Mouse (Mus musculus) midbrain, embryonic 14.5 days (tissue): ENCODE measurements around the gene Clptm1l. TPM values are rescaled to one million over a fixed set of nuclear protein-coding genes. Genes with fewer than 3 reads are reported as not detected.
A peak's percentile ranks its signal among the peaks of the same experiment; 100 is the strongest.

Experiments
- ATAC-seq: fragments of 200-750 bp; cut with Nextera tagmentation; 2 replicates; pipeline ENCODE4 v1.8.0; 2017; ENCODE audit warnings: moderate number of reproducible peaks, moderate library complexity; ENCODE audit not compliant: low FRiP score, low TSS enrichment
- DNase-seq: peaks from one replicate; pipeline ENCODE4 v3.0.0-alpha.2; 2015
- H3K27ac ChIP-seq: fragments of 300-500 bp; sonication (generic); replicated peaks from 2 replicates; pipeline ENCODE4 v1.5.1; 2014; ENCODE audit warnings: mild to moderate bottlenecking, low read depth, low read length, moderate library complexity
- H3K27me3 ChIP-seq: fragments of 300-500 bp; sonication (generic); 2 replicates; pipeline ENCODE4 v1.6.1; 2014; ENCODE audit warnings: low read length, control low read depth, mixed read lengths; ENCODE audit not compliant: control insufficient read depth, insufficient read depth
- H3K36me3 ChIP-seq: fragments of 300-500 bp; sonication (generic); 2 replicates; pipeline ENCODE4 v1.6.1; 2014; ENCODE audit warnings: low read length, control low read depth; ENCODE audit not compliant: control insufficient read depth, insufficient read depth
- H3K4me1 ChIP-seq: fragments of 300-500 bp; sonication (generic); 2 replicates; pipeline ENCODE4 v1.6.1; 2014; ENCODE audit warnings: mild to moderate bottlenecking, antibody characterized with exemption, low read length, control low read depth; ENCODE audit not compliant: control insufficient read depth, insufficient read depth
- H3K4me2 ChIP-seq: fragments of 300-500 bp; sonication (generic); 2 replicates; pipeline ENCODE4 v1.6.1; 2014; ENCODE audit warnings: mild to moderate bottlenecking, low read length, moderate library complexity
- H3K4me3 ChIP-seq: fragments of 300-500 bp; sonication (generic); replicated peaks from 2 replicates; pipeline ENCODE4 v1.5.1; 2014; ENCODE audit warnings: low read depth, low read length
- H3K9ac ChIP-seq: fragments of 300-500 bp; sonication (generic); replicated peaks from 2 replicates; pipeline ENCODE4 v1.6.1; 2014; ENCODE audit warnings: mild to moderate bottlenecking, low read length, moderate library complexity
- H3K9me3 ChIP-seq: fragments of 300-500 bp; sonication (generic); 2 replicates; pipeline ENCODE4 v1.6.1; 2016; ENCODE audit warnings: low read length, control low read depth, mixed read lengths; ENCODE audit not compliant: control insufficient read depth
- WGBS: fragments of 180-500 bp; shearing (Covaris S2); extraction: QIAGEN DNeasy Blood & Tissue Kit; methylation state at CpG from one replicate; pipeline ENCODE4 v1.1.7; 2014; 5-methylcytosine and 5-hydroxymethylcytosine counted together
- polyA plus RNA-seq: library from polyadenylated mRNA; unstranded; fragments of >200 nt; fragmentation: Nextera tagmentation; extraction: Ambion mirVana; gene quantifications from 2 replicates; pipeline ENCODE4 v1.2.1, GENCODE M21; 2014

Clptm1l gene
- polyA plus RNA-seq, 1 experiment from 2014 or later = 140 TPM

- H3K36me3 ChIP-seq = peaks cover 28% of the 10 kb centered on the region
- DNase-seq (no peak), ATAC-seq (peak; percentile 79)
- H3K9ac ChIP-seq = peak overlapping the region; percentile 81
- peaks cover 10% of the 10 kb centered on the region for H3K4me1 ChIP-seq
- peak overlapping the region; percentile 87 for H3K4me2 ChIP-seq
- H3K9me3 ChIP-seq = no peaks in the 10 kb centered on the region
- H3K27ac ChIP-seq = peak overlapping the region; percentile 58
- no peaks in the 10 kb centered on the region for H3K27me3 ChIP-seq
- WGBS = 3% methylated on average over 39 of the region's 39 CpGs
- H3K4me3 ChIP-seq = peak overlapping the region; percentile 80
Observed at GRCm38 (mm10) chr13:73604156-73604957, 551 bp downstream of the Clptm1l start.

- Histone ChIP-seq H3K4me2 (no peak overlapping the region), H3K4me3 (no peak overlapping the region), H3K9me3 (no peaks in the 10 kb centered on the region), H3K36me3 (peaks cover 82% of the 10 kb centered on the region), H3K4me1 (no peaks in the 10 kb centered on the region), H3K9ac (no peak overlapping the region), H3K27me3 (no peaks in the 10 kb centered on the region), H3K27ac (no peak overlapping the region)
- 94% methylated on average over 5 of the region's 5 CpGs for WGBS
- ATAC-seq (no peak), DNase-seq (no peak)
Observed at GRCm38 (mm10) chr13:73618406-73618805, 14.6 kb downstream of the Clptm1l start.

- ATAC-seq (no peak), DNase-seq (peak; percentile 48)
- Histone ChIP-seq H3K9me3 (no peaks in the 10 kb centered on the region), H3K27ac (no peak overlapping the region), H3K4me2 (no peak overlapping the region), H3K27me3 (no peaks in the 10 kb centered on the region), H3K9ac (no peak overlapping the region), H3K4me1 (no peaks in the 10 kb centered on the region), H3K36me3 (peaks cover 60% of the 10 kb centered on the region), H3K4me3 (no peak overlapping the region)
- 70% methylated on average over 6 of the region's 6 CpGs for WGBS
Observed at GRCm38 (mm10) chr13:73620637-73621036, 16.8 kb downstream of the Clptm1l start.

- Histone ChIP-seq H3K27ac (0 out of 2 replicates have a peak overlapping the region, but pooled peaks have one; percentile 26), H3K36me3 (peaks cover 4% of the 10 kb centered on the region), H3K4me3 (peak overlapping the region; percentile 54), H3K9me3 (no peaks in the 10 kb centered on the region), H3K4me2 (peak overlapping the region; percentile 96), H3K27me3 (no peaks in the 10 kb centered on the region), H3K9ac (no peak overlapping the region; the same call in 1 of the 2 replicates), H3K4me1 (peaks cover 12% of the 10 kb centered on the region; the same call in 1 of the 2 replicates)
- ATAC-seq (peak; percentile 25; the same call in 1 of the 2 replicates), DNase-seq (no peak)
- 43% methylated on average over 6 of the region's 6 CpGs for WGBS
Observed at GRCm38 (mm10) chr13:73626410-73626744, 22.6 kb downstream of the Clptm1l start.

GRCm38 (mm10) chr13:73626745-73627549, 23.1 kb downstream of the Clptm1l start, which contains the start of gene Tert:
Gene Tert, plus strand, starts transcription at chr13:73626911.
- Histone ChIP-seq H3K9ac (peak within 1 kb of the TSS; percentile 70), H3K27ac (peak within 1 kb of the TSS; percentile 26; the same call in 1 of the 2 replicates), H3K4me3 (peak within 1 kb of the TSS; percentile 54), H3K27me3 (no peaks in the 10 kb centered on the region), H3K4me2 (peak within 1 kb of the TSS; percentile 96), H3K9me3 (no peaks in the 10 kb centered on the region), H3K4me1 (peaks cover 12% of the 10 kb centered on the region; the same call in 1 of the 2 replicates), H3K36me3 (no peaks in the 10 kb centered on the region)
- ATAC-seq (peak; percentile 84), DNase-seq (peak; percentile 82)
- 9% methylated on average over 47 of the region's 47 CpGs for WGBS

- DNase-seq (peak; percentile 4), ATAC-seq (no peak)
- H3K36me3 ChIP-seq = no peaks in the 10 kb centered on the region
- H3K9ac ChIP-seq = no peak overlapping the region
- H3K4me2 ChIP-seq = 0 out of 2 replicates have a peak overlapping the region, but pooled peaks have one; percentile 21
- no peak overlapping the region for H3K27ac ChIP-seq
- no peaks in the 10 kb centered on the region for H3K9me3 ChIP-seq
- no peak overlapping the region for H3K4me3 ChIP-seq
- H3K27me3 ChIP-seq = no peaks in the 10 kb centered on the region
- WGBS = 84% methylated on average over 11 of the region's 11 CpGs
- H3K4me1 ChIP-seq = peaks cover 12% of the 10 kb centered on the region; the same call in 1 of the 2 replicates
Observed at GRCm38 (mm10) chr13:73628586-73629113, 24.8 kb downstream of the Clptm1l start.

- Histone ChIP-seq H3K9me3 (no peaks in the 10 kb centered on the region), H3K27ac (no peak overlapping the region), H3K9ac (no peak overlapping the region), H3K4me3 (no peak overlapping the region), H3K4me2 (no peak overlapping the region), H3K27me3 (no peaks in the 10 kb centered on the region), H3K4me1 (peaks cover 12% of the 10 kb centered on the region; the same call in 1 of the 2 replicates), H3K36me3 (peaks cover 10% of the 10 kb centered on the region)
- no peak for DNase-seq
- WGBS = 97% methylated on average over 3 of the region's 3 CpGs
- no peak for ATAC-seq
Observed at GRCm38 (mm10) chr13:73631837-73632236, 28.0 kb downstream of the Clptm1l start.

GRCm38 (mm10) chr13:73637826-73638225, 34.0 kb downstream of the Clptm1l start:
- no peak for DNase-seq

More at GRCm38 (mm10) chr13:73637826-73638225, 34.0 kb downstream of the Clptm1l start:
- H3K9ac ChIP-seq = no peak overlapping the region
- no peak for ATAC-seq
- no peaks in the 10 kb centered on the region for H3K9me3 ChIP-seq
- 82% methylated on average over 6 of the region's 6 CpGs for WGBS
- peaks cover 10% of the 10 kb centered on the region for H3K36me3 ChIP-seq
- no peaks in the 10 kb centered on the region for H3K4me1 ChIP-seq
- no peak overlapping the region for H3K4me3 ChIP-seq
- H3K4me2 ChIP-seq = no peak overlapping the region
- H3K27ac ChIP-seq = no peak overlapping the region
- H3K27me3 ChIP-seq = no peaks in the 10 kb centered on the region
